Mouse (Mus musculus) spleen, adult 10 weeks (tissue): ENCODE results near the gene Smok2a. TPM values are rescaled to one million over a fixed set of nuclear protein-coding genes. Genes with fewer than 3 reads are reported as not detected.

Experiments used
- polyA plus RNA-seq: library from polyadenylated mRNA; stranded (reverse); fragments of 350-450 nt; fragmentation: Illumina TruSeq; extraction: RNeasy Lipid Tissue Mini Kit (QIAGEN cat#74804); gene quantifications from one replicate; pipeline ENCODE4 v1.2.3, GENCODE M21; 2015; ENCODE audit warnings: low replicate concordance; ENCODE audit not compliant: insufficient read depth

The Smok2a gene
- polyA plus RNA-seq = not detected

DNA sequence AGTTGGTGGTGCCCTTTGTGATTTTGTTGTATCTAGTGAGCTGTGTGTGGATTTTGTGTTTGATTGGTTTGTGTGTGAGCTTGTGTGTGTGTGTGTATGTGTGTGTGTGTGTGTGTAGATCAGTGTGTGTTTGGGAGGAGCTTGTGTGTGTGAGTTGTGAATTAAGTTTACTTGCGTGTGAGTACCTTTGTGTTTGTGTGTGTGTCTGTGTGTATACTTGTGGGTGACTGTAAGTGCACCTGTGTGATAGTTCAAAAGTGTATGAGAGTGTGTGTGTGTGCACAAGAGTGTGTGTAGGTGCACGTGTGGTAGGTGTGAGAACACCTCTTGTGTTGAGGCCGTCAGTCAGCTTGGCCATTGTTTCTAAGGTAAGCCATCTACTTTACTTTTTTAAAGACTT lies at the start of gene Smok2a:
TSS of gene Smok2a (plus strand) at position 301 of the 400 bp plus-strand sequence.

DNA sequence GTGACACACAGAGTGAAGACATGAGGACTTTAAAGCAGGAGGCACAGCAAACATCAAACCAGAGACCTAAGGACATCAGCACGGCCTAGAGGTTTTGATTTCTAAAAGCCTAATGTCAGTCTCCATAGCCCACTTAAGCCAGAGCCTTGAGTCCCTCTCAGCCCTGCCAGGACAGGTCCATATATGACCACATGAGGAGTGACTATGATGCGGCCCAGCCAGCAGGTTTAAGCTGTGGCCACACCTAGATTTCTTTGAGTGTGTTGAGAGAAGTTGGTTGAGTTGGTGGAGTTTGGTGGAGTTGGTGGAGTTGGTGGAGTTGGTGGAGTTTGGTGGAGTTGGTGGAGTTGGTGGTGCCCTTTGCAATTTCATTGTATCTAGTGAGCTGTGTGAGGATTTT lies 9.0 kb downstream of the Smok2a start, which contains the start of gene Smok2b:
TSS of gene Smok2b (plus strand) at position 301 of the 400 bp plus-strand sequence.

Other genes starting within 250 kb of the Smok2a start
- gene Wtap, start 227.0 kb upstream of the Smok2a start, polyA plus RNA-seq = 184 TPM
- gene Sod2, start 214.3 kb upstream of the Smok2a start, polyA plus RNA-seq = 43.3 TPM
- gene Gpr31b, start 168.9 kb upstream of the Smok2a start, polyA plus RNA-seq = not detected
- not detected for gene Tcp10b, start 160.1 kb upstream of the Smok2a start, polyA plus RNA-seq
- gene Unc93a, start 89.4 kb upstream of the Smok2a start, polyA plus RNA-seq = not detected
- gene Smok2b, start 9.1 kb downstream of the Smok2a start, polyA plus RNA-seq = not detected
- not detected for gene Tcp10c, start 133.4 kb downstream of the Smok2a start, polyA plus RNA-seq